Mouse (Mus musculus): ENCODE measurements around the gene Pik3c2b.

Pik3c2b gene

DNA sequence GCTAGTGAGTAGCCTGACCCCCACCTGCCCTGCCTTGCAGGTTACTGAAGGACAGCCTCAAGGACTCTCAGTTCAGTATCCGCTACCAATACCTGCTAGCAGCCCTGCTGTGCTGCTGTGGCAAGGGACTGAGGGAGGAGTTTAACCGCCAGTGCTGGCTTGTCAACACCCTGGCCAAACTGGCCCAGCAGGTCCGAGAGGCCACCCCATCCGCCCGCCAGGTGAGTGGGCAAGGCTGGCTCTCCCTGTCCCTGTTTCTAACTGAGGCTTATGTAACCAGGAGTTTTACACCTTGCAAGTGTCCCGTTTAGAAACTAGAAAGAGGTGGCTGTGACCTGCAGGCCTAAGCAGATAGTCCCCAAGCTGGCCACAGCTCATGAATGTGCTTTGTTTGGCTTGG, 45.2 kb downstream of the Pik3c2b start:
- in situ Hi-C loops (cut with MboI) = no loop called here

DNA sequence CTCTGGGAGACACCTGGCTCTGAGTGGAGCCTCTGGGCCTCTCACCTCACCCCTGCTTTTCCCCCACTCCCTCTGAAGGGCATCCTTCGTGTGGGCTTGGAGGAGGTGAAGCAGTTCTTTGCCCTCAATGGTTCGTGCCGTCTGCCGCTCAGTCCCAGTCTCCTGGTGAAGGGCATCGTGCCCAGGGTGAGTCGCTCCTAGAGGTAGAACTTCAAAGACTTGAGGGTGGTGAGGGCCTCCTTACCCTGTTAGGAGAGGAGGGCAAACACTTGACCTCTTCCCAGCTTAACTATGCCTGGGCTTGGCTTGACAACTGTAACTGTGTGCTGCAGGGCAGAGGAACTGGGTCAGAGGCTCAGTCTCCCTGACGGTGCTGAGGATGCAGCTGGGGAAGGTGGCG, 46.0 kb downstream of the Pik3c2b start:
- in situ Hi-C loops (cut with MboI) = no loop called here

DNA sequence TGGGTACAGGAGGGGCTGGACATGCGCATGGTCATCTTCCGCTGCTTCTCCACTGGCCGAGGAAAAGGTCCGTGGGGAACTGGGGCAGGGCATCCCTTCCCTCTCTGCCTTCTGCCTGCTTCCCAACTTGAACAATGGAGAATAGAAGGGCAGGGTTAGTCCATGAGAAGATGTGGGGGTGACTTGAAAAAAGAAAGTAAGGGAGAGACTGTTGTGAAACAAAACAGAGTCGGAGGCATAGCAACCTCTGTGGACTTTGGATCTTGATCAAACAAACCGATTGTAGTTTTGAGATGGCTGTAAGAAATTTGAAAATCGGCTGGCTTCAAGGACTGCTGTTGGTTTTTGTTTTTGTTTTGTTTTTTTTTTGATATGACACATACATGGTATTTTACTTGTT, 48.3 kb downstream of the Pik3c2b start:
- in situ Hi-C loops (cut with MboI) = no loop called here

DNA sequence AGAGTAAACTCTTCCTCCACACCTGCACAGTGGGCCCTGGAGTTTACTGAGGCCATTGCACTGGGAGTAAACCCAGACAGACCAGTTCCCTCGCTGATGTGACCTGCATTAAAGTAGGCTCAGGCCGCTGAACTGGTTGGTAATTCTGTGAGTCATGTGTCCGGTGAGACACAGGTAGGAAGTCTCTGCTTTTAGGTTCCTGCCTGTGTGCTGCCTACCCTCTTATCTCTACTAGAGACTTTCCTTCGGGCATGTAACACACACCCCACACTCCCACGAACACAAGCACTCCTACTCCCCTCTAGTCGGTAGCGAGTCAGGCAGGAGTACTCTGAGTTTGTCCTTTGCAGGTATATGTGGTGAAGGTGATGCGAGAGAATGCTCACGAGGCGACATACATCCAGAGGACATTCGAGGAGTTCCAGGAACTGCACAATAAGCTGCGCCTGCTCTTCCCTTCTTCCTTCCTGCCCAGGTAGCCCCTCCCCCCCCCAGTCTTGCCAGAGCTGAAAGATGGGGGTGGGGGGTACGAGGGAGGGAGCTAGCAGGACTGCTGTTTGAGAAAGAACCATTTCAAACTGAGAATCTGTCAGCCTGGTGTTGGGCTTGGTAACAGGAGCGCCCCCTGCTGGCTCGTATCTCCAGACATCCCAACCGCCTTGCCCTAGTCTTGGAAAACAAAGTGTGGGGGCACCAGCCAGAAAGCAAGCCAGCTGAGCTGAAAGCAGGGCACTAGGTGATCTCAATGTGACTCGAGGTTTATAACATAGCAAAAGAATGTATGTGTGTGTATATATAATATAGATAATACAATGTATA, 55.7 kb downstream of the Pik3c2b start:
- in situ Hi-C loops (cut with MboI) = no loop called here

DNA sequence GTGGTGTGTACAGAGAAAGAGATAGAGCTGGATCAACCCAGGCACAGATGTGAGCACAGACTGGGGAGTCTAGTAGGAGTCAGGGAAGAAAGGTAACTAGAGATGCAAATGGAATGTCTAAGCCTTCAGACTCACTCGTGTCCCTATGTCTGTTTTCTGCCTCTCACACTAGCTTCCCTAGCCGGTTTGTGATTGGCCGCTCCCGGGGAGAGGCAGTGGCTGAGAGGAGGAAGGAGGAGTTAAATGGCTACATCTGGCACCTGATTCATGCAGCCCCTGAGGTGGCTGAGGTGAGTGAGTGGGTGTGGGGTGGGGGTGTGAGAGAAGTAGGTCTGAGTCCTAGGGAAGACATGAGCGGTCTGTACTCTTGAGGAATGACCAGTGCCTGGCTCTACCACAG, 56.6 kb downstream of the Pik3c2b start:
- in situ Hi-C loops (cut with MboI) = no loop called here

DNA sequence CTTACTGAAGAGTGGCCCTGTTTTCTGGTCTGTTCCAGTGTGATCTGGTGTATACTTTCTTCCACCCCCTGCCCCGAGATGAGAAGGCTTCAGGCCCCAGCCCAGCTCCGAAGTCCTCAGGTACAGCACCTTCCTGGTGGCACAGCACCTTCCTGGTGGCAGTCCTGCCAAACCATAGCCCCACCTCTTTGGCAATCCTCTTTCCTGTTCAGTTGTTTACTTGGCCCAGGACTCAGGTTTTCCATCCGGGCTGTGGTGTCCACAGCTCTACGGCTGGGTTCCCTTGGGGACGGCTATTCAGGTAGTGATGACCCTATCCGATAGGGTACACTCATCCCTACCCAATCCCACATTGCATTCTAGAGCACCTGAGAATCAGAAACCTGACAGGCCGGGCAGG, 57.8 kb downstream of the Pik3c2b start:
- in situ Hi-C loops (cut with MboI) = no loop called here

DNA sequence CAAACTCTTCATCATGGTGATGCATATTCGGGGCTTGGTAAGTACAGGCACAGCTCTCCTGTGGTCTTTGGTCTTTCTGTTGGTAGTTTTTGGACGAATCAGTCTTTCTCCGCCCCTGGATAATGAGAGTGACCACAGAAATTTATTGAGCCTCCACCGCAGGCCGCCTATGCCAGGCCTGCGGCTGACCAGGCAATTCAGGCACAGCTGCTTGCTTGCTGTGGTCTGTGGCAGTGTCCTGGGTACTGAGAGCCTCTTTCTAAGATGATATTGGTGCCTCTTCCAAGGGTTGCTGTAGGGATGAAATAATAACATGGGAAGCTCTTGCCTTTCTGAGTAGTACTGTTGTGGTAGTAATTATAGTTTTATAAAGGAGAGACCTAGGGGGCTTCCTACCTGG, 58.4 kb downstream of the Pik3c2b start:
- in situ Hi-C loops (cut with MboI) = no loop called here

DNA sequence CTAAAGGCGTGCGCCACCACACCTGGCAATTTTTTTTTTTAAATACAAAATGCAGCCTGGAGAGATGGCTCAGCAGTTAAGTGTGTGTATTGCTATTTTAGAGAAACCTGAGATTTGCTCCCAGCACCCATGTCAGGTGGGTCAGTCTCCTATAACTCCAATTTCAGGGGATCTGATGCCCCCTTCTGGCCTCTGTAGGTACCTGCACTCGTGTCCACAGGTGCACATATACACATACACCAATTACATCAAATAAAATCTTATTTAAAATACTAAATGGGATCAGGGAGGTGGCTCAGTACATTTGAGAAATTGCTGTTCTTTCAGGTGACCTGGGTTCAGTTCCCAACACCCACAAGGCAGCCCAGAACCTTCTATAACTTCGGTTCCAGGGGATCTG, 70.6 kb downstream of the Pik3c2b start:
- in situ Hi-C loops (cut with MboI) = no loop called here

DNA sequence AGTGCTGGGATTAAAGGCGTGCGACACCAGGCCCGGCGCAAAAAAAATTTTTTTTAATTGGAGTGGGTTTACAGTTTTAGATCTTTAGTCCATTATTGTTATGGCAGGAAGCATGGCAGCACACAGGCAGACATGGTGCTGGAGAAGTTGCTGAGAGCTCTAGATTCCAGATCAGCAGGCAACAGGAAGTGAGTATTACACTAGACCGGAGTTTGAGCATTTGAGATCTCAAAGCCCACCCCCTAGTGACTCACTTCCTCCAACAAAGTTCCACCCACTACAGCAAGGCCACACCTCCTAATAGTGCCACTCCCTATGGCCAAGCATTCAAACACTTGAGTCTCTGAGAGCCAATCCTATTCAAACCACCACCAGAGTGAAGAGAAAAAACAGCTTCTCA, 72.7 kb downstream of the Pik3c2b start:
- in situ Hi-C loops (cut with MboI) = no loop called here

DNA sequence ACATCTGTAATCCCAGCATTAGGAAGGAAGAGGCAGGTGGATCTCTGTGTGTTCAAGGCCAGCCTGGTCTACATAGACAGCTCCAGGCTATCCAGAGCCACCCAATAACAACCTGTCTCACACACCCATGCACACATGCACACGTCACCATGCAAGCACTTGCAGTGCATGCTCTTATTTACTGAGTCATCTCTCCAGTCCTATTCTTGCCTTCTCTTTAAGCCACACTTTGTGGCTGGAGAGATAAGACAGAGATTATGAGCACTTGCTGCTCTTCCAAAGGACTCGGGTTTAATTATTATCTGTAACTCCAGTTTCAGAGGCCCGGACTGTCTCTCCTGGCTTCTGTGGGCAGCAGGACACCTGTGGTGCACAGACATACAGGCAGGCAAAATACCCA, 73.4 kb downstream of the Pik3c2b start:
- in situ Hi-C loops (cut with MboI) = no loop called here

DNA sequence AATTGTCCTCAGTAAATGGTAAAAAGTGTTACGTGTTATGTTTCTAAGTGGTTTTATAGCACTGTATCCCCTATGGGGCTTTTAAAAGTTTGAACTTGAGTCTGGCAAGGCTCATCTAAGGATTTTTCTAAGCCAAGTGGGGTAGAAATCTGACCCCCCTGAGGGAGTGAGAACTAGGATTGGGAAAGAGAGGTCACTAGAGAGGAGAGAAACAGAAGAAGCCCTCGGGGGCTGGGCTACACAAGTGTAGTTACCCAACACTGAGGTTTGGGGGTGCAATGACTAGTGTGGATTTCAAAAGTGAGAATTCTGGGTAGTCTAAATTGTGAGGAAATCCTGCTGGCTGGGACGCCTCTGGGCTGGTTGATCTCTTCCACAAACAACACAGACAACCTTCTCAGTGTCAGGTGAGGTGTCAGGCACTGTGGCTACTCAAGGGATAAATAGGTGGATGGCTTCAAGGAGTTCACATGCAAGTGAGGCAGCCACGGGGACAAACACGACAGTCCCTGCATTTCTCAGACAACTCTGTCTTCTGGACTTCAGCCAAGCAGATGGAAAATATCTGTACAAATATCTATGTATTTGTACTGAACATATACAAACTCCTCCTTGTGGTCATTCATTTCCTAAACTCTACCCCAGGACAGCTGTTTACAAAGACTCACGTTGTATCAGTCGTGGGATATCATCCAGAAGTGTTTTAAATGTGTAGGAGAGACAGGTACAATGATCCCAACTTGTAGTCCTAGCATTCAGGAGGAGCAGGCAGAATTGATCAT, 74.7 kb downstream of the Pik3c2b start:
- in situ Hi-C loops (cut with MboI) = no loop called here

DNA sequence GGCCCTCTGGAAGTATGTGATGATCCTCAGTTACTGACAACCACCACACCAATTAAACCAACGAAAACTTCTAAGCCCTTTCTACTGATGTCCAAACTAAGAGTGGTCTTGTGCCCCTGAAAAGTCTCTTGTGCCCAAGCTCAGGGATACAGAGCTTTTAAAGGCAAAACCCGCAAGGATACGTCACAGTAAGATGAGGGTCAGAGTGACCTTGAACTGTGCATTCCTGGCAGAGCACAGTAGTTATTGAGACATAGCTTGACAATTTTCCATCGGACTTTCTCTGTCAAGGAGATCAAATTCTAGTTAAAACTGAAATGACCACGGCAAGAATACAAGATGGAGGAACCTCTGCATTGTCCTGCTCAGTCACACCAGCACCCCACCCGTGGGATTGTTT, 75.8 kb downstream of the Pik3c2b start:
- in situ Hi-C loops (cut with MboI) = no loop called here

DNA sequence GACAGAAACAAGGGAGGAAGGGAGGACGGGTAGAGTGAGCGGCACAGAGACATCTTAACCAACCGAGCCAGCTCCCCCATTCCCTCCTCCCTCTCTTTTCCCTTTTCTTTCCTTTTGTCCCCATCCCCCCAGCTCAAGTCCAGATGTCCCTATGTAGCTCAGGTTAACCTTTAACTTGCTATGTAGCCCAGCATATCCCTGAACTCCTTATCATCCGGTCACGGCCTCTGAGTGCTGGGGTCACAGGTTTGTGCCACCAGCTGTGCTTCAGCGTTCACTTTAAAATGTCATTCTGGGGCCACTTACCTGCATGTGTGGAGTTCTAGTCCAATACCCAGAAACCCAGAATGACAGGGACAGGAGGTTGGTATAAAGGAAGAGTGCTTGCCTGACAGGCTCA, 78.7 kb downstream of the Pik3c2b start:
- in situ Hi-C loops (cut with MboI) = no loop called here

DNA sequence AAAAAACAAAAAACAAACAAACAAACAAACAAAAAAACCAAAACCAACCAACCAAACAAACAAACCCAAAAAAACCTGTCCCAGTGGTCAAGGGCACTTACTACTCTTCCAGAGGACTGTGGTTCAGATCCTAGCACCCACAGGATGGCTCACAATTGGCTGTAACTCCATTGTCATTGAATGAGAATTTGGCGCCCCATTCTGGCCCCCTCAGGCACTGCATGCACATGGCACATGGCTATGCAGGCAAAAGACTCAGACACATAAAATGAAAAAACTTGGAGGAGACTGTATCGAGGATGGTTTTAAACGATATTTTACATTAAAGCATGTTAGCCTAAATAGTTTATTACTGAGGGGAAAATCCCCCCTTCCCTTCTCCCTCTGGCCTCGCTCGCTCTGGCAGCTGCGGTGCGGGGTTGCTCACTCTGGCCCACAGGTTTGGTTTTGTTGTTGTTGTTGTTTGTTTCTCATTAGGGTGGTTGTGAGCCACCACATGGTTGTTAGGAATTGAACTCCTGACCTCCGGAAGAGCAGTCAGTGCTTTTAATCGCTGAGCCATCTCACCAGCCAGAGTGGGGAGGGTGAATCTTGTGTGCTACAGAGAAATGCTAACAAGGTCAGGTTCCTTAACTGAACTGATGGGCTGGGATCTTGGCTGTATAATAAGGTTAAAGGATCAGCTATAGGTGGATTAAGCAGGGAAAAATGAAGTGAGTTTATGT, 80.3 kb downstream of the Pik3c2b start:
- in situ Hi-C loops (cut with MboI) = no loop called here

DNA sequence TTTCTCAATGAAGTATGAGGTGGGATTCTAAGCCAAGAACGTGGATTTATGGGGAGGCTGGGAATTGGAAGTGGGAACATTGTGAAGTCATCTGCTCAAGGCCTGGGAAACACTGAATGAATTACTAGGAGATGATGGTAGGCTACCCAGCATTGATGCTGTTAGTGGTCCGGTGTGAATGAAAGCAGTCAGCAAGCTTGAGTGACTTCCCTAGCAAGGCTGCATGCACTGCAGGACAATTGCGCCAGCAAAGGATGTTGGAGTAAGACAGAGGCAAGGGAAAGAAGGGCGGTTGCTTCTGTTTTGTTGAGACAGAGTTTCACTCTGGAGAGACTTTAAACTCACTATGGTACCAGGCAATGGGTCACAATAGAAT, 80.9 kb downstream of the Pik3c2b start:
- in situ Hi-C loops (cut with MboI) = no loop called here

DNA sequence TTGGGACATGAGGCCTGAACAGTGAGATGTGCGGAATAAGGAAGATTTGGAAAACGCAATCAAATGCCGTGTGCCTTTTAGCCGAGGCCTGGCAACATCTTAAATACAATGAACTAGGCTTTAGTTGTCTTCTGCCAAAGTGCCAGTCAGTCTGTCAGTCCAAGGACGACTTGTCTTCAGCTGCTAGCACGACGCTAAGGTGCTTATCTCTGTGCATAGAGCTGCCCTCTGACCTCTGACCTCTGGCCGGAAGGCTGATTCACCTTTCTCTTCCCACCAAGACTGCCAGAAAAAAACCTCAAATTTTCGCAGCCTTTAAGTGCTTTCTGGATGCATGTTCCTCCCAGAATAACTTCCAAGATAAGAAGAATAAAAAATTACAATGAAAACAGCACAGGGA, 81.9 kb downstream of the Pik3c2b start:
- in situ Hi-C loops (cut with MboI) = no loop called here

DNA sequence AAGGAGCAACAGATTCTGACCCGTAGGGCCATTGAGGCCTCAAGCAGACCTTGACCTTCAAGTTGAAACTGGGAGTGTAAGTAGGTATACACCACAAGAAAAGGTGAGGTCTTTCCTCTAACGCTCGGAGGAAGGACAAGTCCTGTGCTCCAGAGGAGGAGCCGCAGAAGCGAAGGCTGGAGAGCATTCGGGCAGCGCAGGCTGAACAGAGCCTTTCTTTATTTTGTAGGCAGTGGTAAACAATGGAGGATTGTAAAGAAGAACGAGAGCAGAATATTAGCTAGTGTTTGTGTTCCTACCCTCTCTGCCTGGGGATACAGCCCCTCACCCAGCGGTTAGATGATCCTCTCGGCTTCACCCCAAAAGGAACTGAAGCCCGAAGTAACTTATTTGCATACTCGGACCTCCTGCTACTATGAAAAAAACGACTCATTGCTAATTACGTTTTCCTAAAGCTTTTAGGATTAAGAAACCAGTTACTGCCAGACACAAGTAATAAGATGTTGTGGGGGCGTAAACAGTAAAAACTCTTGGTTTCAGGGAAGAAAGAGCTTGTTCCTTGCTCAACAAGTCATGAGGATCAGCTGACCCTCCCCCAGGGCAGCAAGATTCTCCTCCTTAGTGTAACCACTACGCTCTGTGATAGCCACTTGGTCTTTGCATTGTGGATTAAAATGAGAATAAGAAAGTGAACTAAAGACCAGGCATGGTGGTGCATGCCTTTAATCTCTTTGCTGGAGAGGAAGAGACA, 84.2 kb downstream of the Pik3c2b start:
- in situ Hi-C loops (cut with MboI) = no loop called here

DNA sequence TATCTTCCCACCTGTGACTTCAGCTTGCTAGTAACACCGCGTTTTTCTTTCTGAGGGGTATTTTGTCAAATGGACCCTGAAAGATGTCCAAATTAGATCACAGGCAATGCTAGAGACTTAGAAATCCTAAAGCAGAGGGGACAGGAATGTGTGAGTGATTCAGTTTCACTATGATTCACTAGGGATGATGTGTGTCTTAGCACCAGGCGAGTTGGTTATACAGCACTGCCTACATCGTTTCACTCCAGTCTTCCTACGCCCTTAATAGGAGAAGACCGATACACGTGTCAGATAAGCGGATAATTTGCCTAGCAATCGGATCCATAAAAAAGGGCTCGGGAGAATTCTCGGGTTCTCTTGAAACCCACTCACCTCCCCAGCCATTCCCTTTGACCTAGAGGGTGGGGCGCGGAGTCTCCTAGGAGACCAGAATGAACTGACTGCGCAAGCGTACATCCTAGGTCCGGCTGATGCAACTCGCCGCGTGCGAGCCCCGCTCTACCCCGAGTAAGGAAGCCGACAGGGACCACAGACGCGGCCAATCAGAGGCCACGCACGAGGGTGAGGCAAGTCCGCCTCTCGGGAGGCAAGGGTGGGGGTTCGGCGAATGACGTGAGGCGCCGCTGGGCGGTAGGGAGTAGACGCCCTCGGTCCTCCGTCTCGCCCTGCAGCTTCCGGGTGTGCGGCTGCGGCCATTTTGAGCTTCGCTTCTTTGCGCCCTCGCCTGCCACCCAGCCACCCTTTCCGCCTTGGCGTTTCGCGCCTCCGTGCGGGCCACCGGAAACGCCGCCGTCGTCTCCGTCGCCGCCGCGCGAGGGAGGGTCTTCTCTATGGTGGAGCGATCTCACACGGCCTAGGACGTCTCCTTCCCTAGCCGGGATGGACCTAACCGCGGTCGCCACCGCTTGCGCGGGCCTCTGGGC, 85.4 kb downstream of the Pik3c2b start, which contains the start of gene Ppp1r15b:
Gene Ppp1r15b, plus strand, starts transcription at position 506 of the 923 bp plus-strand sequence.
- in situ Hi-C loops (cut with MboI) = no loop called here

DNA sequence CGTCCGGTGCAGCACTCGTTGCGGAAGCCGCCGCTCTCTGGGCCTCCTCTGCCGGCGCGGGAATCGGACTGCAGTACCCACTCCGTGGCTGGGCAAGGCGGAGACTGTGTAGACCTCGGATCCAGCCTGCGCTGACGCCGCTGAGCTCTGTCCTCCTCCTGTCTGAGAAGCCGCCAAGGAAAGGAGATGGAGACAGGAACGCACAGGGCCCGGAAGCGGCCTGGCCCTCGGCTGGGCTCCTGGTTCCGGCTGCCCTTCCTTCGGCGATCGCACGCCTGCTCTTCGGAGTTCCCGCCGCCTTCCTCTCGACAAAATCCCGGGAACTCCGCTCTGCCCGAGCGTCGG, 86.1 kb downstream of the Pik3c2b start:
- in situ Hi-C loops (cut with MboI) = no loop called here

DNA sequence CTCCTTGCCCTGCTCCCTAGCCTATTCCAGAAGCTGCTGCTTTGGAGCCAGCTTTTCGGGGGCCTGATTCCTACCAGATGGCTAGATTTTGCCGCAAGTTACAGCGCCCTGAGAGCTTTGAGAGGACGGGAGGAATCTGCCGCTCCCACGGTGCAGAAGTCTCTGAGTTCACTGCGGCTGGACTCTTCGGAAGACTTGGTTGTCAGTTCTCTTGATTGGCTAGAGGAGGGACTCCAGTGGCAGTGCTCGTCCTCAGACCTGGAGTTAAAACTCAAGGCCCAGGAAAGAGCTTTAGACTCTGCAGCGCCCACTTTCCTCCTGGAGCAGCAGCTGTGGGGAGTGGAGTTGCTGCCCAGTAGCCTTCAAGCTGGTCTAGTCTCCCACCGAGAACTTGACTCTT, 86.5 kb downstream of the Pik3c2b start:
- in situ Hi-C loops (cut with MboI) = no loop called here

All from mature B cell (primary cell).